7 mouse cellular contexts compared by ENCODE assay signal in genomic region chr2:155673546-155673945, GRCm38 (mm10). TPM values are rescaled to one million over a fixed set of nuclear protein-coding genes. Genes with fewer than 3 reads are reported as not detected.
DNase-seq lines count a peak whose midpoint lies in the region; ATAC-seq and TF ChIP-seq lines count a peak whose summit lies in the region.

No protein-coding gene starts in this region.

- ATAC-seq in limb, embryonic 14.5 days (ENCODE audit: low FRiP score, low read depth): no peak

- intact Hi-C loops in left cerebral cortex, adult 2 months (cut with DNase I): loop anchor here (5.0 kb wide), 1 partner anchor 54 kb away; the partner anchor contains the start of gene Edem2

- no peaks in the 10 kb centered on the region for H3K4me1 ChIP-seq in limb, embryonic 14.5 days (ENCODE audit: control insufficient read depth, insufficient read depth, low read length)

- no peaks in the 10 kb centered on the region for H3K27me3 ChIP-seq in limb, embryonic 14.5 days (ENCODE audit: control insufficient read depth, insufficient read depth, low read length)

- no peak overlapping the region for H3K4me3 ChIP-seq in left cerebral cortex, adult 2 months
- no peak overlapping the region for H3K4me3 ChIP-seq in limb, embryonic 14.5 days (replicated peaks; ENCODE audit: low read length)

- H3K4me2 ChIP-seq in limb, embryonic 14.5 days (replicated peaks; ENCODE audit: low read depth, low read length, severe bottlenecking): no peak overlapping the region

- TF ChIP-seq CTCF in left cerebral cortex, adult 2 months (IDR thresholded peaks at IDR 0.05): peak; percentile 65

- H3K36me3 ChIP-seq in limb, embryonic 14.5 days (ENCODE audit: control insufficient read depth, insufficient read depth, low read length): peaks cover 30% of the 10 kb centered on the region

- H3K9ac ChIP-seq in limb, embryonic 14.5 days (ENCODE audit: low read depth, low read length, severe bottlenecking): no peak overlapping the region

- H3K9me3 ChIP-seq in limb, embryonic 14.5 days (ENCODE audit: control insufficient read depth, low read length): no peaks in the 10 kb centered on the region

- no peak for TF ChIP-seq POLR2A in limb, embryonic 14.5 days (IDR thresholded peaks at IDR 0.05; ENCODE audit: borderline replicate concordance, extremely low read depth, insufficient read depth, insufficient read length)

- WGBS in limb, embryonic 14.5 days: 9% methylated on average over 2 of the region's 2 CpGs

- peak; percentile 31 to 44 for DNase-seq in left cerebral cortex, adult 2 months (ENCODE audit: extremely low spot score in 1 of 2, low spot score in 2 of 2)
- DNase-seq in left cerebral cortex, adult 11 months (ENCODE audit: low spot score): no peak
- peak; percentile 44 for DNase-seq in MN1 (ENCODE audit: low spot score)
- DNase-seq in c-Kit-positive CD71-negative TER-119-negative erythroid progenitor cells, embryonic 14.5 days (ENCODE audit: low read depth): peak; percentile 77
- DNase-seq in gastrocnemius, postnatal 25 days: peak; percentile 33
- peak; percentile 37 for DNase-seq in limb, embryonic 14.5 days (ENCODE audit: low spot score)
- DNase-seq in right cerebral cortex, postnatal 10 days (ENCODE audit: low spot score in 2 of 2): peak; percentile 57 to 71

- no peak overlapping the region for H3K27ac ChIP-seq in left cerebral cortex, adult 2 months
- no peak overlapping the region for H3K27ac ChIP-seq in limb, embryonic 14.5 days (replicated peaks; ENCODE audit: low read depth, low read length)

RNA-seq across cellular contexts. Expression of gene Trpc4ap, which starts 18.6 kb away (rescaled TPM):
- 100 to 1,000 TPM; 147 to 153 TPM for total RNA-seq in left cerebral cortex, adult 2 months (2021)
- total RNA-seq in gastrocnemius, postnatal 25 days (2021): 10 to 100 TPM; 84.3 to 86.1 TPM
- polyA plus RNA-seq in limb, embryonic 14.5 days (2012; rRNA removed): 166 and 196 TPM in 2 replicates
- 140 and 153 TPM in 2 replicates for polyA plus RNA-seq in limb, embryonic 14.5 days (2014; fragmentation: Nextera tagmentation; extraction: Ambion mirVana)

RNA-seq across cellular contexts. Expression of gene Edem2, which starts 55.7 kb away (rescaled TPM):
- 10 to 100 TPM; 18.7 to 19.2 TPM for total RNA-seq in left cerebral cortex, adult 2 months (2021)
- total RNA-seq in gastrocnemius, postnatal 25 days (2021): 1 to 10 TPM; 3.9 to 5.0 TPM
- 36.1 and 38.5 TPM in 2 replicates for polyA plus RNA-seq in limb, embryonic 14.5 days (2012; rRNA removed)
- 31.3 and 35.0 TPM in 2 replicates for polyA plus RNA-seq in limb, embryonic 14.5 days (2014; fragmentation: Nextera tagmentation; extraction: Ambion mirVana)
